Mouse (Mus musculus) myocyte (in vitro differentiated cells): ENCODE measurements around the gene Kcnd2.

Experiments
- MAX ChIP-seq: IDR thresholded peaks from one replicate; pipeline ENCODE4 v1.6.1; 2011; ENCODE audit warnings: low read depth, mild to moderate bottlenecking, control low read depth
- MYOG ChIP-seq, 3 experiments: IDR thresholded peaks; one replicate each; pipeline ENCODE4 v1.6.1; 2011; ENCODE audit warnings: control low read depth in 2 of 3, low read depth in 2 of 3, mild to moderate bottlenecking in 2 of 3; ENCODE audit not compliant: insufficient read length in 2 of 3, control insufficient read depth in 1 of 3, insufficient read depth in 1 of 3
- POLR2A ChIP-seq: IDR thresholded peaks from one replicate; pipeline ENCODE4 v1.6.1; 2011; ENCODE audit warnings: low read depth, mild to moderate bottlenecking, control low read depth, moderate library complexity; ENCODE audit not compliant: insufficient read length
- POLR2AphosphoS2 ChIP-seq: IDR thresholded peaks from one replicate; pipeline ENCODE4 v1.6.1; 2011; ENCODE audit warnings: low read depth, control low read depth; ENCODE audit not compliant: insufficient read length
- TCF12 ChIP-seq: IDR thresholded peaks from one replicate; pipeline ENCODE4 v1.6.1; 2011; ENCODE audit warnings: mild to moderate bottlenecking, control low read depth; ENCODE audit not compliant: poor library complexity, insufficient read depth, severe bottlenecking
- USF1 ChIP-seq: IDR thresholded peaks from one replicate; pipeline ENCODE4 v1.6.1; 2011; ENCODE audit warnings: low read depth, mild to moderate bottlenecking, control low read depth, moderate library complexity

DNA sequence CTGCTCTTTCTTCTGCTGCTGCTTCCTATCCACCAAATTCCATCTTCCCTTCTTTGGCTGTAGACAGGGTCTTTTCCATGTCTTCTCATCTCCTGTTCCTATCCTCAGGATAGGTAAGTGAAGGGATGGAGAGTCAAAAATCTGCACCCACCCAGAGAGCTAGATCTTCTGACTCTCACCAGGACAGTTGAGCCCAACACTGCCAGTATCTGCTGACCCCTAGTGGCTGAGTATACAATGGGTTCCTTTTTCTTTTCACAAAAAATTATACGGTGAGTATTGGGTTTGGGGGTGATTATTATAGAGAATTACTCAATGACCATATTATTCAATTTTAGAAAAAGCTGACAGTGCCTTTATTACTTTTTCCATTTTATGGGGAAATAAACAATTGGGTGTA lies 319.5 kb downstream of the Kcnd2 start:
- TF ChIP-seq TCF12 (no peak), POLR2A (no peak), MAX (no peak), USF1 (no peak), MYOG (IDR thresholded peaks at IDR 0.05; ENCODE audit: control insufficient read depth in 1 of 3, insufficient read depth in 1 of 3, insufficient read length in 2 of 3, low read depth in 2 of 3) (no peak), POLR2AphosphoS2 (no peak)
